Mouse (Mus musculus) embryonic fibroblast, embryonic 13.5 days (primary cell): Measurements from ENCODE around the gene Cep41. TPM values are rescaled to one million over a fixed set of nuclear protein-coding genes. Genes with fewer than 3 reads are reported as not detected.
A peak's percentile ranks its signal among the peaks of the same experiment; 100 is the strongest.

Experiments
- H3K27ac ChIP-seq: 2 replicates; pipeline ENCODE4 v1.5.1; 2012; ENCODE audit warnings: low read length, control low read depth, inconsistent platforms; ENCODE audit not compliant: insufficient read depth
- H3K4me1 ChIP-seq: 2 replicates; pipeline ENCODE4 v1.6.1; 2011; ENCODE audit warnings: low read length; ENCODE audit not compliant: control insufficient read depth, insufficient read depth
- H3K4me3 ChIP-seq: 2 replicates; pipeline ENCODE4 v1.5.1; 2011; ENCODE audit warnings: mild to moderate bottlenecking, control low read depth, low read length; ENCODE audit not compliant: insufficient read depth
- CTCF ChIP-seq: IDR thresholded peaks from 2 replicates; pipeline ENCODE4 v1.5.1; 2011; ENCODE audit warnings: mild to moderate bottlenecking, control low read depth, low read length, moderate library complexity, borderline replicate concordance; ENCODE audit not compliant: insufficient read depth
- POLR2A ChIP-seq: IDR thresholded peaks from 2 replicates; pipeline ENCODE4 v1.6.1; 2011; ENCODE audit warnings: low read depth, mild to moderate bottlenecking, control low read depth, low read length, moderate library complexity
- polyA plus RNA-seq: library from polyadenylated mRNA; stranded (reverse); fragments of >200 nt; gene quantifications from 2 replicates; pipeline ENCODE4 v1.2.4, GENCODE M21; 2011; ENCODE audit warnings: low read depth; ENCODE audit not compliant: missing spikeins, insufficient read length

Gene Cep41
- polyA plus RNA-seq, 1 experiment = 14.9 TPM

- peak overlapping the region; percentile 81 for H3K27ac ChIP-seq
- H3K4me3 ChIP-seq = no peak overlapping the region
- TF ChIP-seq CTCF = no peak
- peaks cover 7% of the 10 kb centered on the region; the same call in 1 of the 2 replicates for H3K4me1 ChIP-seq
Observed at GRCm38 (mm10) chr6:30635361-30635862, 58.1 kb downstream of the Cep41 start.

- TF ChIP-seq POLR2A (no peak), CTCF (no peak)
- Histone ChIP-seq H3K4me3 (no peak overlapping the region), H3K4me1 (no peaks in the 10 kb centered on the region), H3K27ac (no peak overlapping the region)
Observed at GRCm38 (mm10) chr6:30629989-30630388, 63.6 kb downstream of the Cep41 start.

GRCm38 (mm10) chr6:30628152-30628551, 65.4 kb downstream of the Cep41 start:
- Histone ChIP-seq H3K4me3 (no peak overlapping the region), H3K4me1 (no peaks in the 10 kb centered on the region), H3K27ac (no peak overlapping the region)
- TF ChIP-seq POLR2A (no peak), CTCF (no peak)

DNA sequence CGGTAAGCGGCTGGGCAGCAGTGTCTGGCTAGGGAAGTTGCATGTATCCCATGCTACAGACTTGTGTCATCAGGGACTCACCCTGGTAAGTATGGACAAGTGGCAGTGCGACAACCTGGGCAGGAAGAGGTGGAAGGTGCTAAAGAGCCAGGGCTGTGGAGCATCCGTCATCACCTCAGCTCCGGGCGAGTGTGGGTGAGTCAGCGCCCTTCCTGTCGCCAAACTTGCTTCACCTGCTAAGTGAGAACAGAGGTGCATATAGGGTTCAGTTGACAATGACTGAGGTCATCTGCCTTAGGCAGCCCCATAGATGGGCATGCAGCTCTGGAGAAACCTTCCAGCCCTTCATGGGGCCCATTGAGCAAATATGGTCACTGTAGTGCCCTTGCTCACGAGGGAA, 68.8 kb downstream of the Cep41 start:
- no peak for TF ChIP-seq CTCF
- no peak for TF ChIP-seq POLR2A
- no peak overlapping the region for H3K27ac ChIP-seq
- H3K4me1 ChIP-seq = no peaks in the 10 kb centered on the region
- no peak overlapping the region for H3K4me3 ChIP-seq

- TF ChIP-seq CTCF = no peak
- no peak for TF ChIP-seq POLR2A
- Histone ChIP-seq H3K4me1 (no peaks in the 10 kb centered on the region), H3K27ac (no peak overlapping the region), H3K4me3 (no peak overlapping the region)
Observed at GRCm38 (mm10) chr6:30621986-30622389, 71.6 kb downstream of the Cep41 start.

DNA sequence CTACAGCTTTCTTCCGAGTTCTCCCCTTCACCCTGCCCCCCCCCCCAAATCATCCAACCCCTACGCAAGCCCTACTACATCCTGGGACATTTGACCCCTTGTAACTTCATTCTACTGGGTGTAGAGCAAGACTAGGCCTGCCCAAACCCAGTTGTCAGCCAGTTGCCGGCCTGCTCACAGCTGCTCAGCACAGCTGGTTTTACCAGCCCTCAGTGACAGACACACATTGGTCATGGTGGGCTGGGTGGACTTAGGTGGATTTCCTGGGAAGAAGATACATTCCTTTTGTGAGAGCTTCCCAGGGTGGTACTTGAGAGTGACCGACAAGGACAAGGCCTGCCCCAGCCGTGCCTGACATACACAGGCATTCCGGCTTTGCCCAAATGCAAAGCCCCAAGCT, 72.6 kb downstream of the Cep41 start:
- no peak for TF ChIP-seq CTCF
- TF ChIP-seq POLR2A = no peak
- Histone ChIP-seq H3K27ac (no peak overlapping the region), H3K4me1 (no peaks in the 10 kb centered on the region; the same call in 1 of the 2 replicates), H3K4me3 (no peak overlapping the region)

DNA sequence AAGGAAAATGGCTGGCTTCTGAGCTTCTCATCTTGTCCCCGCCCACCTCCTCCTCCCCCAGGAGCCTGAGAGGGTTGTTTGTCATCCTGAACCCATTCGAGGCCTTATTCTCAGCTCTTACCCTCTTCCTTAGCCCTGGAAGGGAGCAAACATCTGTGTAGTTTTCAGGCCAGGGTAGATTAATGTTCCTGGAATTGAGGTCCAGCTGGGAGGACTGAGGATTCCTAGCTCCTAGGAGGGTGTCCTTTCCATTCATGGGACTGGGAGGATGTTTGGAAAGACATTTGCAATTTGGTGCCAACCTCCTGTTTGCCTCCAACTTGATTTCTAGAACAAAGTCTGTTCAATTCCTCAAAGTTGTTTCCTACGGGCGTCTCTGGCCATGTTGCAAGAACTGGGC, 73.0 kb downstream of the Cep41 start:
- no peak overlapping the region for H3K4me3 ChIP-seq
- H3K4me1 ChIP-seq = no peaks in the 10 kb centered on the region; the same call in 1 of the 2 replicates
- TF ChIP-seq POLR2A (no peak), CTCF (no peak)
- H3K27ac ChIP-seq = no peak overlapping the region

GRCm38 (mm10) chr6:30619606-30620005, 73.9 kb downstream of the Cep41 start:
- H3K27ac ChIP-seq = no peak overlapping the region
- TF ChIP-seq POLR2A (no peak), CTCF (no peak)
- no peaks in the 10 kb centered on the region; the same call in 1 of the 2 replicates for H3K4me1 ChIP-seq
- no peak overlapping the region for H3K4me3 ChIP-seq

DNA sequence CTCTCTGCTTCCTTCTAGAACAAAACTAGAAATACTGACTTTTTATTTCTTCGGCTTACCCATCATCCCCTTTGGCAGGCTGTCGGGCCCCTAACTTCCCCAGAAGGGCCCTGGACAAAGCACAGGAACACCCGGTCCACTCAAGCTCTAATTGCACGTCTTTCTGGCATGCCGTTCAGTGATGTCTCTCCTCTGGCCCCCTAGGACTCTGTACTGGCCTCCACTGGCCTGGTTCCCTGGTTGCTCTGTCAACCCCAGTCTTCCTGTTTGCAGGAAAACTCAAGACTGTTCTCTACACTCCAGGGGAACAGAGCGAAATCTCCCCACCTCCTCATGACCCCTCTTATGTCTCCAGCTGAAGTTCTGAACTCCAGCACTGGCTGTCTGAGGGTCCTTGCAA, 74.8 kb downstream of the Cep41 start:
- Histone ChIP-seq H3K4me3 (no peak overlapping the region), H3K27ac (no peak overlapping the region), H3K4me1 (no peaks in the 10 kb centered on the region; the same call in 1 of the 2 replicates)
- no peak for TF ChIP-seq POLR2A

DNA sequence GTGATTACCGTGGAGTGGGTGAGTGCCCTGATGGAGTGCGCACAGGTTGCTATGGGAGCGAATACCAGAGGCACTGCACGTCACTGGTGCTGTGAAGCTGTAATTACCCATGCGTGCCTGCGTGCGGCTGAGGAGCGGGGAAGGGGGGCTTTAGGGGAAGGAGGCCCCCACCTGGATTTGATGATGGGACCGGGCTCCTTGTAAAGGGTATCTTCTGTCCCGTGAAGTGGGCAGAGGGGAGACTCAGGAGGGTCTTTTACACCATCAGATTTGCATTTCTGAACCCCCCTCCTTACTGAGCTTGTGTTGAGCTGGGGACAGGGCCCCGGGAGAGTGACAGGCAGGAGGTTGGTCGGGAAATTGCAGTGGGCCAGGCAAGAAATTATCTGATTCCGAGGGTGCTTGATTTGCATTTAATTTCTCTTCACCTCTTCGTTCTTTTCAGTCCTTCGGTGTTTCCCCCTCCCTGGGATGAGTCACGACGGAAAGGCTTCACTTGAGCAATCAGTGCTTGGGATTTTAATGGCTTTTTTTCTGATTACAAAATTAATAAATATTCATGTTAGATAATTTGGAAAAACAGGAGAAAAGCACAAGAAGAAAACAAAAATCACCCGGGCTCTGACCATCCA, 75.5 kb downstream of the Cep41 start:
- H3K27ac ChIP-seq = no peak overlapping the region
- H3K4me1 ChIP-seq = no peaks in the 10 kb centered on the region; the same call in 1 of the 2 replicates
- TF ChIP-seq POLR2A = no peak
- TF ChIP-seq CTCF = no peak
- H3K4me3 ChIP-seq = no peak overlapping the region

DNA sequence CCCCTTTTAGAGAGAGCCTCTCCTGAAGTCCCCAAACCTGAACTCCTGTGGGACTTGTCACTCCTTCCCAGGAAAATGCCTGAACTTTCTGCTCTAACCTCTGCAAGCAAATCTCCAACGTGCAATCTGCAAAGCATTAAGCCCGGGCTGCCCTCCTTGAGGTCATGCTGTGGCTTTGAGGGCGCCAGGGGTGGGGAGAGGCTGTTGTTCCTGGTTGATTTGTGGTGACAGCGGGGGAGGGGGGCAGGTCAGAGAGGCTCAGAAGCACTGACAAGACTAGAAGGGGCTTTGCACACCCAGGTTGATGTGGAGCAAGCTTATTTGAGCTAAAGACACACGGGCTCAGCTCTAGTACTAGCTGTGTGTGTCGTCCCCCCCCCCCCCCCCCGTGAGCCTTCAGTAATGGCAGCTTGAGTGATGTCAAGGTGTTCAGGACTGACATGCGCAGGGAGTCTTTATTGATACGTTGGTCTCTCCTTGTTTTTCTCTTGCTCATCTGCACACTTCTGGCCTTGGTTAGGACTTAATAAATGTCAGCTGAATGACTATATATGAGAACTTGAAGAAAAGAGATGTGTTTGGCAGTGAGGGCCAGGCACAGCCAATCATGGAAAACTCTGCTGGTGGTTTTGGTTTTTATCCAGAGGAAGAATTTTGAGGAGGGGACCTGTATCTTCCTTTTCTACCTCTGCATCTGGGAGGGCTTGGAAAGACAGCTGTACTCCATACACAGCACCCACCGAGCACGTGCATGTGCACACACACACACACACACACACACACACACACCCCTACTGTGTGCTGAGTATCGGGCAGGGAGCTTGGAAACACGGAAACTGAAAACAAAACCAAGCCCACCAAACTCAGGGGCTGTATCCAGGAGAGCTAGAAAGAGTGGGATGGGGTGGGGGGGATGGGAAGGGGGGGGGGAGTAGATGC, 76.3 kb downstream of the Cep41 start:
- no peak overlapping the region for H3K4me3 ChIP-seq
- H3K4me1 ChIP-seq = no peaks in the 10 kb centered on the region; the same call in 1 of the 2 replicates
- TF ChIP-seq POLR2A = no peak
- TF ChIP-seq CTCF = no peak
- no peak overlapping the region for H3K27ac ChIP-seq
